Mouse (Mus musculus) megakaryocyte, adult 5-6 weeks (primary cell): Measurements from ENCODE around the gene Cited4. TPM values are rescaled to one million over a fixed set of nuclear protein-coding genes. Genes with fewer than 3 reads are reported as not detected.

Experiments used
- ATAC-seq: 2 replicates; pipeline ENCODE4 v1.8.0; 2016; ENCODE audit warnings: mild to moderate bottlenecking, inconsistent platforms; ENCODE audit not compliant: poor library complexity, severe bottlenecking
- total RNA-seq, 2 experiments: library from RNA; stranded (forward) in 1 of 2; stranded (reverse) in 1 of 2; fragments of 153-499, 151-499 nt in 1 of 2; fragments of 221-1000, 200-1000 nt in 1 of 2; gene quantifications; 2 replicates each; pipeline versions ENCODE4 v1.2.3 to v1.2.4; 2015 to 2017

Cited4 gene
- total RNA-seq, 2 experiments from 2014 or later, result 0.33 to 0.65 TPM

GRCm38 (mm10) chr4:120674775-120675451, 8.5 kb downstream of the Cited4 start:
- peak; percentile 56; the same call in 1 of the 2 replicates for ATAC-seq

GRCm38 (mm10) chr4:120675640-120676039, 9.3 kb downstream of the Cited4 start:
- ATAC-seq, result no peak

DNA sequence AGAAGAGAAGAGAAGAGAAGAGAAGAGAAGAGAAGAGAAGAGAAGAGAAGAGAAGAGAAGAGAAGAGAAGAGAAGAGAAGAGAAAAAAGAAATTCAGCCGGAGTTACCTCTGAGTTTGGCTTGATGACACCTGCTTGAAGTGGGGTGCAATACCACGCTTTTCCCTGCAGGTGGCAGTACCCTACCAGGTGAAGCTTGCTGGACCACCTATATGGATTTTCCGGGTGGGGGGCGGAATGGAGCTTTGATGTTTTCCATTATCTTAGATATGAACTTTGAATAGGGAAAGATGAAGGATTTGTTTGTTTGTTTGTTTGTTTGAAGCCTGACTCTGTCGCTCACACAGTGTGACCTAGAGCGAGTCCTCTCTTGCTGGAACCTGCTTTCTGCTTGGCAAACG, 14.6 kb downstream of the Cited4 start:
- ATAC-seq, result peak; percentile 54; the same call in 1 of the 2 replicates

- peak; percentile 81 for ATAC-seq
Observed at GRCm38 (mm10) chr4:120682168-120682567, 15.8 kb downstream of the Cited4 start.

GRCm38 (mm10) chr4:120683278-120683997, 17.1 kb downstream of the Cited4 start:
- no peak for ATAC-seq

GRCm38 (mm10) chr4:120687282-120687681, 20.9 kb downstream of the Cited4 start:
- ATAC-seq, result no peak

DNA sequence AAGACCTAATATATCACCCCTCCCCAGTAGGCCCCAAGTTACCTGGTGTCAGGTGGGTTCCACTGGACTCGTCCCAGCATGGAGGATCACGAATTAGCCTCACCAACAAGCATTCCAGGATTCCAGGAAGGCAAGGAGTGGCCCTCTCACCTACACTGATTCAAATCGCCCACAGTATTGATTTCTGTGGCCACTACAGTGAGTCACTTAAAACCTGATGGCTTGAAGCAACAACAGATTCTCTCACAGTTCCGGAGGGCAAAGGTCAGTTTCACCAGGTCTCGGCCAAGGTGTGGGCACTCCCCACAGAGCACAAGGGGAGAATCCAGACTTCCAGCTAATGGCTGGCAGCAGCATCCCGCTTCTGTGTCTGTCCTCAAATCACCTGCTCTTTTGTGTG, 22.9 kb downstream of the Cited4 start:
- no peak for ATAC-seq

DNA sequence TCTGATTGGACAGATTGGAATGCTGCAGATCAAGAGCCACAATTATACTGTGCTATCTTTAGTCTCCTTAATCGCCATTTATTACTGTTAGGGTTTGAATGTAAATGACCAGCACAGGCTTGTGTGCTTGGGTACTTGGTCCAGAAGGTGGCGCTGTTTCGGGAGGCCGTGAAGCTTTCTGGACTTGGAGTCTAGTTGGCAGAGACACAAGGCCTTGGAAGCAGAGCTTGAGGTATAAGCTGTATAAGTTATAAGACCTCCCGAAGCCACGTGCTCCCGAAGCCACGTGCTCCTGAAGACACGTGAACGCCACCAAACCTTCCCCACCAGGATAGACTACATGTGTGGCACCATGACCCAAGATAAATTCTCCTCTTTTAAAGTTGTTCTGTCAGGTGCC, 26.3 kb downstream of the Cited4 start:
- no peak for ATAC-seq

GRCm38 (mm10) chr4:120697353-120697752, 31.0 kb downstream of the Cited4 start:
- ATAC-seq, result no peak

- ATAC-seq, result no peak
Observed at GRCm38 (mm10) chr4:120697799-120698484, 31.6 kb downstream of the Cited4 start.

DNA sequence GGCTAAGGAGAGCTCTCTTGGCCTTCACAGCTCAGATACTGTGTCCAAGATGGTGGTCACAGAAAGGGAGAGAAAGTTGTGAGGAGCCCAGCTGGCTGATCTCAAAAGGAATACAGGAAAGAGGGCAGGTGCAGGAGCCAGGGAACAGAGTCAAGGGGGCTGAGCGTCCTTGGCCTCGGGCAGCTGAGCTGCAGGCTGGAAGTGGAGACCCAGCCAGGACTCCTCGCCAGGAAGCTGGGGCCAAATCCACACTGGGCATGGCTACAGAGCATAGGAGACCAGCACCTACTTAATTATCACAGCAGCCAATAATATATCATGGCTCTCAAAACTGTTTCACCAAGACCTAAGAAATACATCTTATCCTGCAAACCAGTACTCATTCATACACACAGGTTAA, 34.8 kb downstream of the Cited4 start:
- no peak for ATAC-seq

DNA sequence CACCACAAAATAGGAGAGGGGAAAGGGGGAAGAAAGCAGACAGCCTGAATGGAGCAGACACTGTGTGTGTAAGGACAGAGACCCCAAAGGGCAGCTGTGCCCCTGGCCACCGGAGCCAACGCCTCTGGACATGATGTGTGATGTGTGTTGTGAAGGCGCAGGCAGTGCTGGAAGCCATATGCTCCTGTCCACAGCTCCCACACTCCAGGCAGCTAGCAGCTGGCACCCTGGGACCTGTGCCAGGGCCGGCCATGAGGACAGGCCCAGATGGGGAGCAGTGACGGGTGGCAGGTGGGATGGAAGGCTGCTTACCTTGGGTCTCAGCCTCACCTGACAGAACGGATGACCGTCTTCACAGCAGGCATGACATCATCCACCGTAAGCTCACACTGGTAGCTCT, 35.7 kb downstream of the Cited4 start:
- ATAC-seq, result no peak

GRCm38 (mm10) chr4:120702511-120702910, 36.1 kb downstream of the Cited4 start:
- no peak for ATAC-seq

DNA sequence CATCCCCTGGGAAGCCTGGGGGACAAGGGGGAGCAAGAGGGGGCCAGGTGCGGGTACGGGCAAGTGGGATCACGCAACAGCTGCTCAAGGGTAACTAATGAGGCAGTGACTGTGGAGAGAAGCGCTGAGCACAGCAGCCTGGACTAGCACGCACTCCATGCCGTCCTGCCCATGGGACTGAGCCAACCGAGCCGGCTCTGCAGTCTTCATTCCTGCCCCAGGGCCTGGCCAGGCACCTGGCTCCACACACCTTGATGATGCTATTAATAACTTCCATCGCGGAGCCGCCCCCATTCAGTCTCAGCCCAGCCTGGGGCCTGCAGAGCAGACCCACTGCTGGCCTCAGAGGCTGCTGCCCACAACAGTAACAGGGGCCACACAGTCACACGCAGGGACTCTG, 45.9 kb downstream of the Cited4 start:
- ATAC-seq, result no peak

- no peak for ATAC-seq
Observed at GRCm38 (mm10) chr4:120713021-120713420, 46.6 kb downstream of the Cited4 start.

GRCm38 (mm10) chr4:120713856-120714497, 47.6 kb downstream of the Cited4 start:
- no peak for ATAC-seq

GRCm38 (mm10) chr4:120716141-120716571, 49.8 kb downstream of the Cited4 start:
- ATAC-seq, result peak; percentile 33

GRCm38 (mm10) chr4:120716765-120717164, 50.4 kb downstream of the Cited4 start:
- ATAC-seq, result no peak
